Mouse (Mus musculus) brain, embryonic 14.5 days (tissue): ENCODE measurements around the gene Traf7.

Experiments
- CTCF ChIP-seq: fragments of 200-500 bp; IDR thresholded peaks from 2 replicates; pipeline ENCODE4 v1.5.1; 2012; ENCODE audit warnings: inconsistent platforms, mild to moderate bottlenecking, moderate library complexity, borderline replicate concordance; ENCODE audit not compliant: insufficient read depth, insufficient read length; ENCODE audit errors: extremely low read depth
- POLR2A ChIP-seq: fragments of 200-500 bp; IDR thresholded peaks from 2 replicates; pipeline ENCODE4 v1.6.1; 2012; ENCODE audit warnings: mild to moderate bottlenecking, inconsistent platforms, borderline replicate concordance; ENCODE audit not compliant: poor library complexity, insufficient read depth, insufficient read length, severe bottlenecking; ENCODE audit errors: extremely low read depth

- no peak for TF ChIP-seq POLR2A
- no peak for TF ChIP-seq CTCF
Observed at GRCm38 (mm10) chr17:24506332-24507070, 21.2 kb downstream of the Traf7 start.
